In genomic region chr8:93868486-93869221, GRCm38 (mm10) we compare ENCODE assay signal across 23 mouse cellular contexts. TPM values are rescaled to one million over a fixed set of nuclear protein-coding genes. Genes with fewer than 3 reads are reported as not detected.
A peak's percentile ranks its signal among the peaks of the same experiment; 100 is the strongest.
DNase-seq lines count a peak whose midpoint lies in the region; ATAC-seq lines count a peak whose summit lies in the region.
"Had no signal": no experiment of that assay in that cellular context is flagged by ENCODE, and none has a peak within 500 bp of the region (broad histone marks: within the 10 kb centered on the region; RNA-seq: fewer than 3 reads in every experiment).

No protein-coding gene starts in this region.

- H3K9me3 ChIP-seq in heart, embryonic 11.5 days (replicated peaks; ENCODE audit: control insufficient read depth, low read length) = no peaks in the 10 kb centered on the region
- no peaks in the 10 kb centered on the region for H3K9me3 ChIP-seq in heart, embryonic 16.5 days (replicated peaks; ENCODE audit: control insufficient read depth, low read length)
- H3K9me3 ChIP-seq: embryonic facial prominence, embryonic 12.5 days; forebrain, embryonic 15.5 days; hindbrain, embryonic 12.5 days had no signal

- H3K4me2 ChIP-seq in heart, embryonic 11.5 days = no peak overlapping the region
- no peak overlapping the region for H3K4me2 ChIP-seq in heart, embryonic 16.5 days (ENCODE audit: low read depth, low read length)
- H3K4me2 ChIP-seq: embryonic facial prominence, embryonic 12.5 days; forebrain, embryonic 15.5 days; hindbrain, embryonic 12.5 days had no signal

- DNase-seq in heart, adult 18-20 months = peak; percentile 34 to 76
- peak; percentile 37 for DNase-seq in heart, adult 8-10 months (ENCODE audit: low spot score)
- DNase-seq in heart, postnatal 4 days = peak; percentile 14
- no peak for DNase-seq in gastrocnemius, postnatal 14 days
- no peak for DNase-seq in frontal cortex, postnatal 36 days (ENCODE audit: low spot score in 2 of 2)
- no peak for DNase-seq in kidney, postnatal 14 days
- DNase-seq: adrenal gland, postnatal 10 days; cerebellum, adult 11 months; cerebellum, adult 8-10 months; cerebellum, postnatal 14 days; embryo, embryonic 11 days; gastrocnemius, postnatal 25 days; kidney, adult 11 months had no signal

- no peaks in the 10 kb centered on the region for H3K36me3 ChIP-seq in heart, embryonic 11.5 days (ENCODE audit: control insufficient read depth, insufficient read depth, low read length)
- no peaks in the 10 kb centered on the region for H3K36me3 ChIP-seq in heart, embryonic 16.5 days (ENCODE audit: control insufficient read depth, insufficient read depth)
- H3K36me3 ChIP-seq: embryonic facial prominence, embryonic 12.5 days; hindbrain, embryonic 12.5 days had no signal

- no peaks in the 10 kb centered on the region; the same call in 1 of the 2 replicates for H3K4me1 ChIP-seq in heart, embryonic 11.5 days (ENCODE audit: control insufficient read depth, insufficient read depth, low read length)
- peaks cover 11% of the 10 kb centered on the region; the same call in 1 of the 2 replicates for H3K4me1 ChIP-seq in heart, embryonic 16.5 days (ENCODE audit: control insufficient read depth, insufficient read depth, low read length)
- H3K4me1 ChIP-seq: embryonic facial prominence, embryonic 12.5 days had no signal

- H3K9ac ChIP-seq in heart, embryonic 11.5 days (ENCODE audit: low read depth, low read length) = no peak overlapping the region
- no peak overlapping the region for H3K9ac ChIP-seq in heart, embryonic 16.5 days (ENCODE audit: low read length)
- H3K9ac ChIP-seq: embryonic facial prominence, embryonic 12.5 days; forebrain, embryonic 15.5 days; hindbrain, embryonic 12.5 days had no signal

- WGBS in heart, embryonic 11.5 days (ENCODE audit: insufficient replicate concordance) = 58% methylated on average over 5 of the region's 5 CpGs
- WGBS in heart, embryonic 16.5 days = 51% methylated on average over 5 of the region's 5 CpGs

- no peak for ATAC-seq in heart, embryonic 11.5 days (replicated peaks; ENCODE audit: insufficient number of reproducible peaks, low FRiP score, low TSS enrichment)
- peak; percentile 43; the same call in 1 of the 2 replicates for ATAC-seq in heart, embryonic 16.5 days (replicated peaks; ENCODE audit: extremely low read depth, insufficient read depth, low FRiP score)
- ATAC-seq: forebrain, embryonic 15.5 days; hindbrain, embryonic 16.5 days; inflammation-experienced regulatory T-cells, adult 6 months had no signal

- intact Hi-C loops in gastrocnemius, postnatal 14 days (cut with DNase I; ENCODE audit: low total_unique reads) = no loop called here

- no peak overlapping the region for H3K27ac ChIP-seq in heart, embryonic 11.5 days (ENCODE audit: low read depth, low read length)
- H3K27ac ChIP-seq in heart, embryonic 16.5 days (ENCODE audit: low read length) = peak overlapping the region; percentile 2; the same call in 1 of the 2 replicates
- H3K27ac ChIP-seq: embryonic facial prominence, embryonic 12.5 days; forebrain, embryonic 15.5 days; hindbrain, embryonic 12.5 days had no signal

- no peaks in the 10 kb centered on the region for H3K27me3 ChIP-seq in heart, embryonic 11.5 days (ENCODE audit: control insufficient read depth, insufficient read depth, low read length)
- H3K27me3 ChIP-seq in heart, embryonic 16.5 days (ENCODE audit: control insufficient read depth, insufficient read depth, low read length) = no peaks in the 10 kb centered on the region
- H3K27me3 ChIP-seq: embryonic facial prominence, embryonic 12.5 days; forebrain, embryonic 15.5 days; hindbrain, embryonic 12.5 days had no signal

- no peak overlapping the region for H3K4me3 ChIP-seq in heart, embryonic 11.5 days (ENCODE audit: low read depth, low read length)
- no peak overlapping the region for H3K4me3 ChIP-seq in heart, embryonic 16.5 days (ENCODE audit: low read length)
- H3K4me3 ChIP-seq: embryonic facial prominence, embryonic 12.5 days; forebrain, embryonic 15.5 days; hindbrain, embryonic 12.5 days had no signal

RNA-seq across cellular contexts. Expression of gene Gnao1, which starts 58.9 kb away (rescaled TPM):
- total RNA-seq in heart, adult 18-20 months (2021) = 10 to 100 TPM; 20.7 to 21.7 TPM
- polyA plus RNA-seq in heart, embryonic 11.5 days (2014; fragmentation: Nextera tagmentation; extraction: Ambion mirVana) = 13.9 and 15.5 TPM in 2 replicates
- 10 to 100 TPM; 18.5 to 26.9 (median 21.6) TPM for total RNA-seq in heart, adult 8-10 months (2022)
- polyA plus RNA-seq in heart, embryonic 16.5 days (2015; fragmentation: Nextera tagmentation; extraction: Ambion mirVana) = 10.1 and 10.8 TPM in 2 replicates
- total RNA-seq in heart, postnatal 4 days (2021) = 10 to 100 TPM; 28.9 to 29.2 TPM
- 10 to 100 TPM; 11.1 to 11.6 TPM for total RNA-seq in gastrocnemius, postnatal 14 days (2021)
- total RNA-seq: common myeloid progenitor, adult 5-6 weeks; granulocyte monocyte progenitor cell, adult 5-6 weeks; MEL had no signal

Comparison
In these comparisons a context has a peak if more than half of its experiments do, and no peak if none do; other contexts are left out.
1. DNase-seq: peak in heart, adult 18-20 months (2 of 2), heart, adult 8-10 months (single experiment) and heart, postnatal 4 days (single experiment); none in gastrocnemius, postnatal 14 days (single experiment), frontal cortex, postnatal 36 days (0 of 2) and kidney, postnatal 14 days (single experiment).